Mouse (Mus musculus): ENCODE results near the gene Optc. TPM values are rescaled to one million over a fixed set of nuclear protein-coding genes. Genes with fewer than 3 reads are reported as not detected.

Optc gene
- 0.23 and 0.27 TPM in 2 replicates for total RNA-seq (2012; rRNA removed)
- polyA plus RNA-seq (2012; ENCODE audit: insufficient read depth in 1 of 2, insufficient read length in 2 of 2, low read depth in 1 of 2, low replicate concordance in 2 of 2, missing spikeins in 1 of 2) = under 1 TPM in 1 of 2 experiments, not detected in 1; 0.53 TPM

DNA sequence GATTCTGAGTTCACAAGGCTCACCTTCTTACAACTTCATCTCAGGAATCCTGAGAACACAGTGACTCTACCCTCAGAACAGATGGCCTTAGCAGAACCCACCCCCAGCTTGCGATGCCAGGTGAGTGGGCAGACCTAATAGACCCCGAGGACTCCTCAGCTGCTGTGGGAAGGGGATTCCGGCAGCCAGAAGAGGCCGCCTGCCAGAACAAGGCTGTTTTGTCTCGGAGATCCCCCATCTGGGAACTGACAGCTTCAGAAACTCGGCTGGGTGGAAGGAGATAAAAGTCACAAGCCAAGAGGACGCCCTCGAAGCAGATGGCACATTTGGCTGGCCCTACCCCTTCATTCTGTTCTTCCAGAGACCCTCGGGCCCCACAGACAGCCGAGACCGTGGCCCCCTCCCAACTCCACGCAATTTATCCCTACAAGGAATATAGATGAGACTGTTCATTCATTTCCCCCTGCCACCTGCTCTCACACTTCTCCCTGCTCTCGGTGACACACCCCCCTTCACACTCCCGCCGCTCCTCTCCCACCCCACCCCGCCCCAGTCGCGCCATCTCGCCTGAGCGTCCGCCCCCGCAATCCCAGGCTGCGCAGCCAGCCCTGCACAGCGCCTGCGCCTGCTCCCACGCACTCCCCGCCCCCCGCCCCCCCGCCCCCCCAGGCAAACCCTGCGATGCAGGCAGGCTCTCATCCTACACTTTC, at the start of gene Optc:
Gene Optc, minus strand, starts transcription at position 51 of the 710 bp plus-strand sequence.
- peak within 1 kb of the TSS; percentile 62 to 73 for H3K4me3 ChIP-seq (ENCODE audit: control insufficient read depth in 1 of 2, insufficient read depth in 1 of 2, low read depth in 2 of 2, low read length in 2 of 2)
- peak within 1 kb of the TSS; percentile 98 for H3K27ac ChIP-seq (ENCODE audit: control insufficient read depth, low read depth, low read length)
- H3K79me2 ChIP-seq (ENCODE audit: control insufficient read depth, insufficient read depth, low read length, poor library complexity) = peaks cover 2% of the 10 kb centered on the region; the same call in 1 of the 2 replicates
- peak within 1 kb of the TSS; percentile 96 for H3K9ac ChIP-seq (ENCODE audit: control insufficient read depth, low read depth, low read length, poor library complexity, severe bottlenecking)
- no peaks in the 10 kb centered on the region for H3K27me3 ChIP-seq (ENCODE audit: control insufficient read depth in 1 of 2, insufficient read depth in 2 of 2, low read length in 2 of 2)
- TF ChIP-seq BHLHE40 (IDR thresholded peaks at IDR 0.05; ENCODE audit: borderline replicate concordance, low read depth, low read length) (peak; percentile 13; the same call in 1 of the 2 replicates), USF2 (IDR thresholded peaks at IDR 0.05; ENCODE audit: borderline replicate concordance in 1 of 2, insufficient read depth in 1 of 2, low read depth in 1 of 2, low read length in 2 of 2) (no peak), MAX (IDR thresholded peaks at IDR 0.05; ENCODE audit: low read length) (peak; percentile 26; the same call in 1 of the 2 replicates), SIN3A (IDR thresholded peaks at IDR 0.05; ENCODE audit: low read length) (peak; percentile 62), MYC (IDR thresholded peaks at IDR 0.05; ENCODE audit: low read depth, low read length) (no peak), POLR2A (IDR thresholded peaks at IDR 0.05; ENCODE audit: control insufficient read depth in 1 of 2, insufficient read depth in 1 of 2, low read depth in 1 of 2, low read length in 2 of 2, poor library complexity in 1 of 2) (no peak), TAL1 (IDR thresholded peaks at IDR 0.05; ENCODE audit: low read length) (peak; percentile 63), MXI1 (IDR thresholded peaks at IDR 0.05; ENCODE audit: low read depth, low read length) (peak; percentile 70; the same call in 1 of the 2 replicates), TCF12 (IDR thresholded peaks at IDR 0.05; ENCODE audit: low read depth, low read length) (peak; percentile 45; the same call in 1 of the 2 replicates), NRF1 (IDR thresholded peaks at IDR 0.05; ENCODE audit: insufficient read depth, low read depth, low read length, poor library complexity, severe bottlenecking) (peak; percentile 72), GATA1 (IDR thresholded peaks at IDR 0.05; ENCODE audit: low read depth, low read length) (peak; percentile 17; the same call in 1 of the 2 replicates), EP300 (IDR thresholded peaks at IDR 0.05; ENCODE audit: low read depth in 1 of 2, low read length in 2 of 2) (peak in 1 of 2 experiments; percentile 12; a peak in 1 of 4 replicates)
- H3K9me3 ChIP-seq (replicated peaks; ENCODE audit: insufficient read depth, low read length) = no peaks in the 10 kb centered on the region
- H3K4me1 ChIP-seq (ENCODE audit: control insufficient read depth in 1 of 2, insufficient read depth in 2 of 2, low read length in 2 of 2) = peaks cover 6 to 29% of the 10 kb centered on the region in 2 experiments; a peak in 3 of 4 replicates
- H3K36me3 ChIP-seq (ENCODE audit: control insufficient read depth in 1 of 2, insufficient read depth in 2 of 2, low read length in 2 of 2) = peaks cover 0 to 16% of the 10 kb centered on the region in 2 experiments; a peak in 2 of 4 replicates
- peak; percentile 89 for DNase-seq (ENCODE audit: low read depth, low spot score)

GRCm38 (mm10) chr1:133954009-133954408, 46.2 kb upstream of the Optc start:
- Histone ChIP-seq H3K27ac (ENCODE audit: control insufficient read depth, low read depth, low read length) (peak overlapping the region; percentile 38), H3K36me3 (ENCODE audit: control insufficient read depth in 1 of 2, insufficient read depth in 2 of 2, low read length in 2 of 2) (peaks cover 0 to 37% of the 10 kb centered on the region in 2 experiments; a peak in 2 of 4 replicates), H3K79me2 (ENCODE audit: control insufficient read depth, insufficient read depth, low read length, poor library complexity) (no peaks in the 10 kb centered on the region), H3K4me3 (ENCODE audit: control insufficient read depth in 1 of 2, insufficient read depth in 1 of 2, low read depth in 2 of 2, low read length in 2 of 2) (no peak overlapping the region), H3K9ac (ENCODE audit: control insufficient read depth, low read depth, low read length, poor library complexity, severe bottlenecking) (no peak overlapping the region), H3K4me1 (ENCODE audit: control insufficient read depth in 1 of 2, insufficient read depth in 2 of 2, low read length in 2 of 2) (peaks cover 24 to 40% of the 10 kb centered on the region in 2 experiments), H3K27me3 (ENCODE audit: control insufficient read depth in 1 of 2, insufficient read depth in 2 of 2, low read length in 2 of 2) (no peaks in the 10 kb centered on the region), H3K9me3 (replicated peaks; ENCODE audit: insufficient read depth, low read length) (no peaks in the 10 kb centered on the region)
- peak; percentile 50 for DNase-seq (ENCODE audit: low read depth, low spot score)
- TF ChIP-seq HCFC1 (IDR thresholded peaks at IDR 0.05; ENCODE audit: low read depth, low read length) = no peak
- no peak for TF ChIP-seq USF2 (IDR thresholded peaks at IDR 0.05; ENCODE audit: borderline replicate concordance in 1 of 2, insufficient read depth in 1 of 2, low read depth in 1 of 2, low read length in 2 of 2)
- no peak for TF ChIP-seq GABPA (IDR thresholded peaks at IDR 0.05; ENCODE audit: low read depth, low read length)
- no peak for TF ChIP-seq POLR2AphosphoS5 (IDR thresholded peaks at IDR 0.05; ENCODE audit: borderline replicate concordance, low read depth, low read length)
- peak; percentile 60 for TF ChIP-seq TCF12 (IDR thresholded peaks at IDR 0.05; ENCODE audit: low read depth, low read length)
- TF ChIP-seq JUND (IDR thresholded peaks at IDR 0.05; ENCODE audit: low read depth, low read length) = no peak
- no peak for TF ChIP-seq SIN3A (IDR thresholded peaks at IDR 0.05; ENCODE audit: low read length)
- TF ChIP-seq CHD2 (IDR thresholded peaks at IDR 0.05; ENCODE audit: low read length) = no peak
- no peak for TF ChIP-seq E2F4 (IDR thresholded peaks at IDR 0.05; ENCODE audit: borderline replicate concordance, low read depth, low read length)
- TF ChIP-seq CTCF (IDR thresholded peaks at IDR 0.05 in 2 of 3, conservative IDR thresholded peaks at IDR 0.05 in 1 of 3; ENCODE audit: control insufficient read depth in 1 of 3, insufficient read depth in 1 of 3, low read depth in 2 of 3, low read length in 3 of 3, poor library complexity in 1 of 3, severe bottlenecking in 1 of 3) = no peak
- TF ChIP-seq MXI1 (IDR thresholded peaks at IDR 0.05; ENCODE audit: low read depth, low read length) = no peak
- TF ChIP-seq TBP (IDR thresholded peaks at IDR 0.05; ENCODE audit: low read depth, low read length) = no peak
- TF ChIP-seq MAZ (IDR thresholded peaks at IDR 0.05; ENCODE audit: low read depth, low read length) = no peak
- TF ChIP-seq ZKSCAN1 (IDR thresholded peaks at IDR 0.05; ENCODE audit: low read depth, low read length) = no peak
- TF ChIP-seq NELFE (IDR thresholded peaks at IDR 0.05; ENCODE audit: low read depth, low read length) = no peak
- TF ChIP-seq ZC3H11A (IDR thresholded peaks at IDR 0.05; ENCODE audit: low read depth, low read length) = no peak
- TF ChIP-seq ZMIZ1 (IDR thresholded peaks at IDR 0.05; ENCODE audit: low read depth, low read length) = no peak
- peak; percentile 48 for TF ChIP-seq GATA1 (IDR thresholded peaks at IDR 0.05; ENCODE audit: low read depth, low read length)
- TF ChIP-seq RAD21 (IDR thresholded peaks at IDR 0.05; ENCODE audit: low read depth, low read length) = no peak
- TF ChIP-seq POLR2A (IDR thresholded peaks at IDR 0.05; ENCODE audit: control insufficient read depth in 1 of 2, insufficient read depth in 1 of 2, low read depth in 1 of 2, low read length in 2 of 2, poor library complexity in 1 of 2) = no peak
- TF ChIP-seq BHLHE40 (IDR thresholded peaks at IDR 0.05; ENCODE audit: borderline replicate concordance, low read depth, low read length) = peak; percentile 38; the same call in 1 of the 2 replicates
- TF ChIP-seq ETS1 (IDR thresholded peaks at IDR 0.05; ENCODE audit: low read depth, low read length) = 0 out of 2 replicates have a peak, but pooled peaks have one; percentile 17
